Mouse (Mus musculus): ENCODE measurements at regions not wholly inside any gene's neighbourhood (a gene's known extent, or its start where the extent isn't known, plus 50 kb on each side); places are given as distances from the start of the nearest gene placed in this dataset.

DNA sequence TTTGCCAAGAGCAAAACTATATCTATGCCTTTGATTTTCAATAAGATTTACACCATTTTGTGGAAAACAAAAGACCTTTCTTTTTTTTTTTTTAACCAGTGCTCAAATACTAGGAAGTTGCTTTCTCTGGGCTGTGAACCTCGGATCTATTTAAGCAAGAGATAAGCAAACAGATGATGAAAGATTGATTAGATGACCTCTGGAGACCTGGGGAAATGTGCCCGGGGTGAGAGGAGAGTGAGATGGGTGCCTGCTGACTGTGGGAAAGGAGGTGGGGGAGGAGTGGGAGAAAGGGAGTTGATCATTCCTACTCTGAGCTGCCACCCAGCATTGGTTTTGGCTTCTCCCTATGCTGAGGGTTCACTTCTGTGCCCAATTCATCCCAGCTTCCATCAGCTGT is 595.3 kb downstream of the Epha4 start:
- DNase-seq, result no peak

DNA sequence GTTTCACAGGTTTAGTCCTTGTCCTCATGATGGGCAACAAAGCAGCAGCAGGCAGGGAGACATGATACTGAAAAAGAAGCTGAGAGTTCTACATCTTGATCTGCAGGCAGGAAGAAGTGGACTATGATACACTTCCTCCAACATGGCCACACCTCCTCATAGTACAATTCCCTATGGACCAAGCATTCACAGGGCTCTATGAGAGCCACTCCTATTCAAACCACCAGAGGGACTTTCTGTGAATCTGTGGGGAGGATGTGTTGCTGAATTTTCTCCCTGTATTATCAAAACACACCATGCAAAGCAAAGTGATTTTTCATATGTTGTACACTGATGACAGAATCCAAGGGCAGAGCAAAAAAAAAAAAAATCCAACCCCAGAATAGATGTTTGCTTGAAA is 594.3 kb downstream of the Epha4 start:
- intact Hi-C loops (cut with DNase I; ENCODE audit: low total_unique reads), result no loop called here
- DNase-seq, result no peak

More for the DNA sequence above, 595.3 kb downstream of the Epha4 start:
- intact Hi-C loops (cut with DNase I; ENCODE audit: low total_unique reads), result no loop called here

DNA sequence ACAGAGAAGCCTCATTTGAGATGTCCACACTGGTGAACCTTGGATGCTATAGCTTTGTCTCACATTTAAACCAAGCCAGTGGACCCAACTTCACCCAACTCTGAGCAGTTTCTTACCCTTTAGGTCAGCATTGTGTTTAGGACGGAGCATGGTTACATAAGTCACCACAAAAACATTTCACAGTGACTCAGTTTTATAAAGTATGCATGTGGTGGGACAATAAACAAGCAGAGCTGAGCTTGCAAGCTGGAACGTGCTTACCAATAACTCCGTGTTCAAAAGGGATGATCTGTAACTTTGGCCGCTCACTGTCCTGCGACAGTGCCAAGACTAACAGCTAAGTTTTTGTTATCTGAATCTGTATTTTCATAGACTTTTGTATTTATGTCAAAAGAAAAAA is 587.8 kb downstream of the Epha4 start:
- no peak for DNase-seq
- intact Hi-C loops (cut with DNase I; ENCODE audit: low total_unique reads), result no loop called here

DNA sequence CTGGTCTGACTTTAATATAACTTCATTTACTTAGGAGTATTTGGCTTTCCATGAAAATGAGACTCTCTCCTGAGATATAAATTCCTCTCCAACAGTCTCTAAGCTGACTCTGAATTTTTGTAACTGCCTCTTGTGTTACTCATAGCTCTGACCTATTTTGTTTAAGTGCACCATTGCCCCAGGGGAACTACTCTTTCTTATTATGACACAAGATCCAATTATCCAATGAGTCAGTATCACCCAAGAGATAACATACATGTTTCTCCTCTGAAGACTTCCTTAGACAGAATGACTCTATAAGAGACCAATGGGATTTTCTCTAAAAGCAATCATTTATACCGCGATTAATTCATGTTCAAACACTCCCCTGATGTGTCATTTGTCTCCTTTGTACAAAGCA is 586.9 kb downstream of the Epha4 start:
- intact Hi-C loops (cut with DNase I; ENCODE audit: low total_unique reads), result no loop called here

DNA sequence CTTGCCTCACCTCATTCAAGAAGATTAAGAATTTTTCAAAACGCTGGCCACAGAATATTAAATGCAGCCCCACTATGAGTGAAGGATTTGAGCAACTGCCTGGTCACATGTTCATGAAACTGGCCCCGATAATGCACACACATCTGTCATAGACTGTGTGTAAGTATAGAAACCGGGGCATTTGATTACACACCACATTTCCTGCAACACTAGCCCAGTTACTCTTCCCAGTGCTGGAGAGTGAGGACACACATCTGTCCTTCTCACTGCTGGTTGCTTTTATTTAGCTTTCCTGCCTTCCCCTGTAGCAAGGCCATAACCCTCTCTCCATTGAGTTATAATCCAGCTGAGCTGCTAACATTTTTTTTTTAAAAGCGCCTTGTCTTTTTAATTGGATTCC is 581.4 kb downstream of the Epha4 start:
- DNase-seq, result no peak
- intact Hi-C loops (cut with DNase I; ENCODE audit: low total_unique reads), result no loop called here

More for the DNA sequence above, 586.9 kb downstream of the Epha4 start:
- no peak for DNase-seq

DNA sequence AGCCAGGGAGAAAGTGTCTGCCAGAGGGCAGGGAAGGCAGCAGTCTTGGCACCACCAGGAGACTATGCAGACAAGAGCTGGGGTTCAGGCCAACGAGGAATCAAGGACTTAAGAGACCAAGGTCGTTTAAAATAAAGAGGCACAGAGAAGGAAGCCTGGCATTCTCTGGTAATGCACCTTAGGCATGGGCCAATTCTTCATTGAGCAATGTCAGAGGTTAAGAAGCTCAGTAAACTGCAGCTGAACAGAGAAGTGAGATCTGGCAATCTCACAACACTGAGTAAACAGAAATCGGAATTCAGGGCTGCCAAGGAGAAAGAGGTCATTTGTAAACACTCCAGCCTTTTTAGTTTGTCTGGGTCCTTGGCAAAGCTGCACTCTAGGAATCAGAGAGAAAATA is 572.2 kb downstream of the Epha4 start:
- intact Hi-C loops (cut with DNase I; ENCODE audit: low total_unique reads), result no loop called here

DNA sequence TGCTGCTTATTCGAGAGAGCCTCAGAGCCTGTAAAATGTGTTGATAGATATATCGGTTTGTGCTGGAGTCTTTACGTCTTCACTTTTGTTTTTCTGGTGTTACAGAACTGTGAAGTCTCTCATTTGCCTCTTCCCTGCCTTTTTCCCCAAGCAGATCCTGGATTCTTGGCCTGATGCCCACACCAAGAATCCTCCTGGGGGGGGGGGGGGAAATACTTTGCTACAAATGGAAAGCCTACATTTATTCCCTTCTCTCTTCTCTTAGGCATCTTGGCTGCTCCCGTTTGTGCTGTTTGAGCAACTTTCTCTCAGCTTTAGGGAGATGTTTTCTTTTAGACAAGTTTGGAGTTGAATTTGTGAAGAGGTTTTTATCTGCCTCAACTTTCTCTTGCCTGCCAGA is 570.8 kb downstream of the Epha4 start:
- intact Hi-C loops (cut with DNase I; ENCODE audit: low total_unique reads), result no loop called here
- no peak for DNase-seq

More for the DNA sequence above, 572.2 kb downstream of the Epha4 start:
- DNase-seq, result peak; percentile 10

DNA sequence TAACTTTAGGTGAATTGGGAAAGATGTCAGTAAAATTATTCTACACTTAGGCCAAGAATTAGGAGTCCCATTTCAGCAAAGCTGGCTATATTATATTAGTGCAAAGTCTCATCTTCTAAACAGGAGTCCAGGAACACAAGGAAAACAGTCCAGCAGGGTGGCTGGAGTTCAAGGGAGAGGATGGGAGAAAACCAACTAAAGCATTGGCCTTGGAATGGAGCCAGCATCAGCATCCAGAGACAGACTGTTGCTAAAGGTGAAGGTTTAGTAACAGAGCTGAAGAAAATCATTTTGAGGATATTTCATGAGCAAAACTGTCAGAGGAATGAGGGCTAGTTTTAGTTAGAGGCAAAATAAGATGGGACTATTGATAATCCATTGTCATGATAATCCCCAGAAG is 559.9 kb downstream of the Epha4 start:
- no peak for DNase-seq
- intact Hi-C loops (cut with DNase I; ENCODE audit: low total_unique reads), result no loop called here

DNA sequence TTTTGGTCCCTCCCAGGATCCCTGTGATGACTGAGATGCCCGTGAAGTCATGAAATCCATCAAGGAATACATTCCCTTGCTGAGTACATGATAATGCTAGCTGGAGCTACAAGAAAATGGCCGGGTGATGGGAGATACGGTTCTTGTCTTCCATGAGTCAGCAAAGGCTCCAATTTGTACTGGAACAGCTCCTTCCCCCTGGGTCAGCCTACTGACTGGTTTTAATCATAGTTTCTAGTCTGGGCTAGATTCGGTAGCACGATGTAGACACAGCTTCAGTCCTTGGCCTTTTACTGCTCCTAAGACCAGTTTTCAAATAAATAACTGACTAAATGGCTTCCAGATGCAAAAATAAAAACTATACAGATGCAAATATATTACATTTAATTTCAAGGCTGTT is 557.5 kb downstream of the Epha4 start:
- DNase-seq, result no peak
- intact Hi-C loops (cut with DNase I; ENCODE audit: low total_unique reads), result no loop called here

DNA sequence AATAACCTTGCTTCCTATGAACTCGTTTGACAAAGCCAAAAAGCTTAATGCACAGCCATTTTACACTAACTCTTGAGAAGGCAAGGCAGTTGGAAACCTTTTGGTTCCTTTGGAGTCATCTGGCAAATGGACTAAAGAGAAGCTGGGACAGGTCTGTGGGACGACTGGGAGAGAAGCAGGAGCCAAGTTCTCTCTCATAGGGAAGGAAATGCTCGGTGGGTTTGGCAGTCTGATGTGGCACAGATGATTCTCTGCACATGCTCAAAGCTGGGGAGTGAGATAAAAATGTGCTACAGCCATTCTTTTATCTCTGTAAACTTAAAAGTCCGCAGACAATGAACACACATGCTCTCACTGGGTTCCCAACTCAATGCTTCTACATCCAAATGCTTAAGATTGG is 556.2 kb downstream of the Epha4 start:
- no peak for DNase-seq
- intact Hi-C loops (cut with DNase I; ENCODE audit: low total_unique reads), result no loop called here

DNA sequence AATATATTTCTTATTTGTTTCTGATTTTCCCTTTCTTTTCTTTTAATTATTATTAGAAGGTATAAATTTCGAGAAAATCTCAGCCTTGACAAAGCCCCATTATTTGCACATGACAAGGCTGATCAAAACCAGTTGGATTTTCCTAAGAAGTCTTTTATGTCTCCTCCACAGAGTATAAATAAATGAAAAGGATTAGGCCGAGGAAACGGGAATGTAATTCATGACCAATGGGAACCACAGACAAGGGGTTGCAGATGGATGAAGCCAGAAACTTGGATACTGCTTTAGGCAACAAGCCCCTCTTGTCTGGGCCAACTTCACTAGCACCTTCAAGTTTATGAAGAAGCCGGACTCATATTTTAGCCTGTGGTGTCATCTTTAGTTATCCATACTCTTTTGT is 542.4 kb downstream of the Epha4 start:
- intact Hi-C loops (cut with DNase I; ENCODE audit: low total_unique reads), result no loop called here
- no peak for DNase-seq

DNA sequence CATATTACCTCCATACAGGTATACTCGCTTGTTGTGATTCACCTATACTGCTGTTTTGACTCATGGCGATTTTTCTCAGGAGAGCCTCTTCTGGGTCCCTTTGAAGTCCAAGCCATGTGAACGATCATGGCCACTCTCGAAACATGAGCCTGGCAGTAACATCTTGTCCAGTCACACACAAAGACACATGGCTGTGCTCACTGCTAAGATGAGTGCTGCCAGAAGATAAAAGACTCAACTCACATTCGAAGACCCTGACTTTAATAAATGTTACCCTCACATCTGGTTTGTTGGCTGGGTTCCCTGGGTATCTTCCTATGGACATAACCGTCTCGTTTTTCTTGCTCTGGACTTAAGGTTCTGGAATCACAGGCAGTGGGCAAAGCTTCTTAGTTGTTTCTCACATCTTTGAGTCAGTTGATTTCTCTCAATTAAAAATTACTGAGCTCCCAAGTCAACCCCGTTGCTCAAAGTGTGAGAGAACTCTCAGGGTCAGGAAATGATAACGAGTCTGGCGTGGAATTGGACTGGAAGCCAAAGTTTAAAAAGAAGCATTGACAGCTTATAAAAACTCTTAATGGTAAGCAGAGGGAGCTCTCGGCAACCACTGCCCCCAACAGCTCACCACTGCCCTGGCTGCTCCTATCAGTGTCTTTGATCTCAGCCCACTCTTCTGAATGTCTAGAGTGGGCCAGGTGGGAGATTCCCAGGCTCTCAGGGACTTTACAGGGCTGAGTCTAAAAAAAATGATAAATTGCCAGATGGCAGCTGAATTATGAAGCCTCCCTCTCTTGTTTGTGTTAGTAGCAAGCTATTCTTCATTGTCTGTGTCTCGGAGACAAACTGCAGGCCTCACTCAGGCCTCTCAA is 539.6 kb downstream of the Epha4 start:
- DNase-seq, result no peak
- intact Hi-C loops (cut with DNase I; ENCODE audit: low total_unique reads), result no loop called here

DNA sequence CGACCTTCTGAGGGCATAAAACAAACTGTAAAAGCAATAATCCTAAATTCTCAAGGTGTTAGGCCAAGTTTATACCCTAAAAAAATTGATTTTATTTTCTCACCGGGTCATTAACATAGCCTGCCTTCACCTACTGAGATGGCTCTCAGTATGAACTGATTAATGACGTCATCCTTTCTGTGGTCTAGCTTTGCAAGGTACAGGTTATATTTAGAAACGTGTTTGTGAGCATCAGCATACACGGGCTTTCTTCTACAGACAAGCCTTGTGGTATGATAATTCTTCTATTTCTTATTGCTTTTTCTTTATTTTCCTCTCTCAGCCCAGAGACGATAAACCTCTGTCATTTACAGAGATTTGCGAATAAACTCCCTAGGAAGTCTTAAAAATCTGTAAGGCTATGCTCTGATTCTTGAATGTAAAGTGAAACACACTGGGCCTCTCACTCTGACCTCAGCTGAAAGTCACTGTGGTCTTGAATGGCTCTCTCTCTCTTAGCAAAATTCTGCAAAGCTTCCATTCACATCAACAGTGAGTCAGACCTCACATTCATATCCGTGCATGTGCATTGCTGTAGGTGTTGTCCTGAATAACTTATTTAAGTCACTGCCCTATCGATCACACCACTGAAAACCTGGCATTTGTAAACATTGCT is 534.3 kb downstream of the Epha4 start:
- no peak for DNase-seq
- intact Hi-C loops (cut with DNase I; ENCODE audit: low total_unique reads), result no loop called here

DNA sequence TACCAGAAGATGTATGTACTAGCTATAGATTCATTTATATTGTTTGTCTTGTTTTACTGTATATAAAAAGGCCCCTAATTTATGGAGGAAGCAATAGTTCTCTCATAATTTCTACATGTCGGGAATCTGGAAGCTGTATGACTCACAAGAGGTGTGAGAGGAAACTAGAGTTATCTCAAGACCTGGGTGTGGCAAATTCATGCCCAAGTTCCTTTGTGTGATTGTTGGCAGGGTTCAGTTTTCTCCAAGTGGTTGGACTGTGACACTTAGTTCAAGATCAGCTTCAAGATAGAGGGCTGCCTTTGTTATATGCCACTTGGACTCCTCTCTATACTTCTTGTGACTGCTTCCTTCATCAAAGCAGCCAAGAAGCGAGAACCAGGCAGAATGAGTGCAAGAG is 521.1 kb downstream of the Epha4 start:
- no peak for DNase-seq
- intact Hi-C loops (cut with DNase I; ENCODE audit: low total_unique reads), result no loop called here

DNA sequence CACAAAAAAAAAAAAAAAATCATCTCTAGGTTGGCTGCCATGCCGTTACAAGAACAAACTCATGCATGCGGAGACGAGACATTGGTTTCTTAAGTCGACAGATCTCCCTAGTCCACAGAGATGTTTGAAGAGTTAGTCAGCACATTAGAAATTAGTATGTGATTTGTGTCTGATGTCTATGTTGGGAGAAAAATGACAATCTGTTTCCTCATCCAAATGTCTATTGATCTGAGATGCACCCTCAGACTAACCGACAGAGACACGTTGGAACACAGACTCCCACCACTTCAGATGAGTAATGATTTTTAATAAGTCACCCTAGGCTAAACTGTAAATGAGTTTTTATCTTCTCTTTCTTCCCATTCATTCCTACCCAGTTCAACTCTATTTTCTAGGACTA is 506.9 kb downstream of the Epha4 start:
- DNase-seq, result no peak
- intact Hi-C loops (cut with DNase I; ENCODE audit: low total_unique reads), result no loop called here

DNA sequence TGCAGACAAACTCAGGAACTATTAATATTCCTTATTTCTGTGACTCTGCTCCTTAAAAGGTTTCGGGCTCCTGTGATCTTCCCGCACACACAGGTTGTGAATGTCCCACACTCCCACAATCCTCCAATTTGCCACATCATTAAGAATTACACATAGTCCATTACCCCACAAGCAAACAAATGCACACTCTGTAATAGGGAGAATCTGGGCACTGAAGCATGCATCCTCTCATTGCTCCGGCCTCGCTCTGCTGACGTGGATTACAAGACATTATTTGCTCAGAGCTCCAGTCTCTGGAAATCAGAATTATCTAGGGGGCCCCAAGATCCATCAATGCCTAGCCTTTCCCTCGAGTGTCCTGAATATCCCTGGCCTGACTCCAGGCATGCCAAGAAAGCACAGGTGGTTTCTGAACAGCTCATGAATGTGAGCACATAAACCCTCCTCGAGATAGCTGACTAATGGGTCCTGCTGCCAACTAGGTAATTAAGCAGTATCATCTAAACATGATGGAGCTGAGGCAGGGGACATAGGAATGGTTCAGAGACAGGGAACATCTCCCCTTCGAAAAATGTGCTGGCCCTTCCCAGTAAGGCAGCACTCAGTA is 504.2 kb downstream of the Epha4 start:
- intact Hi-C loops (cut with DNase I; ENCODE audit: low total_unique reads), result no loop called here
- DNase-seq, result no peak

DNA sequence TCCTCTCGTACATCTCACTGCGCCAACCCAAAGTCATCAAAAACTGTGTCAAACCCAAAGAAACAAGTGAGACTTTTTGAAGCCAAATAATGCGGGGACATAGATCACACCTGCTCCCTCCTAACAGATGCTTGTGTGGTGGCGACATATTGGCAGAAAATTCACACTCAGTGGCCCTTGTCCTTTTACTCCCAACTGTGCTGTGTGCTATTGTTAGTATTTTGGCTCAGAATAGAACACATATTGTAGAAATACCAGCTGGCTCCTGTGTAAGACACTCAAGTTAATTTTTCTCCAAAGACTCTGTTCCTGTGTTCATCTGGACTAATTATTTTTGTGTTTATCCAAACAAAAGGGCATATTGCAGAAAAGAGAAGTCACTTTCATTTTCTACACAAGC is 487.2 kb downstream of the Epha4 start:
- DNase-seq, result no peak

DNA sequence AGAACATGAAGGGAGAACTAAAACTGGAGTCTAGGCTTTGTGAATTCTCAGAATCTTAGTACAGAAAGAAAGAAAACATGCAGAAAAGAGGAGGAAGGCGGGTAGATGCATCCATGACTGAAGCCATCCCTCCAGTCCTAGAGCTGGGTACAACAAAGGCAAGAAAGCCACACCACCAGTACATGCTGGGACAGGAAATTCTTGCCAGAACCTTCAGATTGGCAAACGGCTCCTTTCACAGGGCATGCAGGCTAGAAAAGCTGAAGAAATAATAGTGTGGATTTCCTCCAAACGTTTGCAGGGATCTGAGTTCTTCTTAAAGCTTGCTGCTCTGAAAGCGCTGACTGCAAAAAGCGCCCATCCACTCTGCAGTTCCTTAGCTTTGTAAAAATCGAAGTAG is 486.7 kb downstream of the Epha4 start:
- DNase-seq, result no peak
- intact Hi-C loops (cut with DNase I; ENCODE audit: low total_unique reads), result no loop called here

More for the DNA sequence above, 487.2 kb downstream of the Epha4 start:
- intact Hi-C loops (cut with DNase I; ENCODE audit: low total_unique reads), result no loop called here

DNA sequence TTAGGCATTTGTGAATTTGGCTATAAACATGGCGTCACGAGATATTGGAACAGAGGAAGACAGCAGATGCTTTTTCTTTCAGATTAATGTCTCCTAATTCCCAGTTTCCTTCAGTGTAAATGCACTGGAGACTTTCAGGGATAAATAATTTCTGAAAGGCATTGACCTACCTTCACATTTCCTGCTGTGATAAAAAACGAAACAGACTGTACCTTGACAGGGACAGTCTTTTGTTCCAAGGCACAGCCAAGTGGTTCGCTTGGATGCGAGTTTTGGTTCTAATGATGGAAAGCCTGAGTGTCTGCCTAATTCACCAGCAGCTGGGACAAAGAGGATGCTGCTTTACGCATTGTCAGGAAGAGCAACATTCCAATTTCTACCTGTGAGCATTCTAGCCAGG is 485.8 kb downstream of the Epha4 start:
- DNase-seq, result no peak
- intact Hi-C loops (cut with DNase I; ENCODE audit: low total_unique reads), result no loop called here

DNA sequence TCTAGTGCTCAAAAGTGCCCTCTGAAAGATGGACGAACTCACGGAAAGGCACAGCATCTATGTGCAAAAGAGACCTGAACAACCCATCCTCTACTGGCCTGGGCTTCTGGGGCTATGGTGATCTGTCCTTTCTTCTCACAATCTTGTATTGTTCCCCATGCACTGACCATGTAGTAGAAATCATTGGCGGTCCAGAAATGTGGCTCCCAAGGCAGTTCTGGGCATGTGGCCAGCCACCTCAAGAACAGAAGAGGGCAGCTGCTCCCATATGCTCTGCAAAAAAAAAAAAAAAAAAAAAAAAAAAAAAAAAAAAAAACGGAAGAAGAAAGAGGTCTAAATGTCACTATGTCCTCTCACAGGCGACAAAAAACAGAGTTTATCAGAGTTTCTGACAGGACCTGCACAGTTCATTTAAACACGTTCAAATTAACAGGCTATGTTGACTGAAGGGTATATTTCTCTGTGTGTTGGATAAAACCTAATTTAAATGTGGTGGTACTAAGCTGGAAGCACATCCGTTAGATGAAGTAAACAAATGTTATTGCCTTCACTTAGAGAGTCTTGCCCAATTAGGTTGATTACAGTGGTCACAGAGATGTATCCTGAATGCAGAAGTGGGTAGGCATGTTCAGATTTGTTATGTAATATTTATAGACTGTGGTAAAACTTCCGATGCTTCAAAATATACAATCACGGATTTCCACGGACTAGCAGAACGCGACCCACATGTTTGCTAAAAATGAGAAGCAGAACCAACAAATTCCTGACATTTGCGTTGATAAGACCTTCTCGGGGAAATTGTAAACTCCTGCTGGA is 470.9 kb downstream of the Epha4 start:
- intact Hi-C loops (cut with DNase I; ENCODE audit: low total_unique reads), result no loop called here
- peak; percentile 20 for DNase-seq
